Mouse (Mus musculus) cortical plate, adult 2 months (tissue): Measurements from ENCODE around the gene Rai14.

Source experiments
- CTCF ChIP-seq: fragments of 200-500 bp; IDR thresholded peaks from 2 replicates; pipeline ENCODE4 v1.5.1; 2011; ENCODE audit warnings: mild to moderate bottlenecking, control low read depth, low read length; ENCODE audit not compliant: insufficient read depth; ENCODE audit errors: extremely low read depth
- POLR2A ChIP-seq: fragments of 200-500 bp; IDR thresholded peaks from 2 replicates; pipeline ENCODE4 v1.6.1; 2011; ENCODE audit warnings: mild to moderate bottlenecking, low read length, control low read depth; ENCODE audit not compliant: insufficient read depth; ENCODE audit errors: extremely low read depth

- TF ChIP-seq CTCF: no peak
- no peak for TF ChIP-seq POLR2A
Measured at GRCm38 (mm10) chr15:10715966-10716365, 1.5 kb upstream of the Rai14 start.
